Mouse (Mus musculus) inflammation-experienced regulatory T-cells, adult 6 months (primary cell): ENCODE data around the gene Rbms3. TPM values are rescaled to one million over a fixed set of nuclear protein-coding genes. Genes with fewer than 3 reads are reported as not detected.

ENCODE experiments used
- ATAC-seq: one replicate; pipeline ENCODE4 v1.8.0; 2017
- polyA plus RNA-seq, 3 experiments: library from polyadenylated mRNA; unstranded; fragments of 100-300 nt; shearing (Covaris generic); gene quantifications; one replicate each; pipeline ENCODE4 v1.2.1; 2017

Gene Rbms3
- polyA plus RNA-seq, 3 experiments from 2014 or later = not detected

- ATAC-seq = no peak
These were observed 153.0 kb downstream of the Rbms3 start for GRCm38 (mm10) chr9:117476753-117477152.

- ATAC-seq = no peak
These were observed 176.9 kb downstream of the Rbms3 start for GRCm38 (mm10) chr9:117452816-117453215.

- ATAC-seq = no peak
These were observed 187.1 kb downstream of the Rbms3 start for GRCm38 (mm10) chr9:117442611-117443010.

GRCm38 (mm10) chr9:117435856-117436255 lies 193.9 kb downstream of the Rbms3 start:
- no peak for ATAC-seq

GRCm38 (mm10) chr9:117430670-117431069 lies 199.0 kb downstream of the Rbms3 start:
- ATAC-seq = no peak

- no peak for ATAC-seq
These were observed 200.3 kb downstream of the Rbms3 start for GRCm38 (mm10) chr9:117429217-117430105.

GRCm38 (mm10) chr9:117423259-117423658 lies 206.5 kb downstream of the Rbms3 start:
- ATAC-seq = no peak

GRCm38 (mm10) chr9:117419874-117420485 lies 209.7 kb downstream of the Rbms3 start:
- ATAC-seq = no peak

GRCm38 (mm10) chr9:117413181-117413580 lies 216.5 kb downstream of the Rbms3 start:
- no peak for ATAC-seq

GRCm38 (mm10) chr9:117412584-117412983 lies 217.1 kb downstream of the Rbms3 start:
- no peak for ATAC-seq

GRCm38 (mm10) chr9:117404621-117405020 lies 225.1 kb downstream of the Rbms3 start:
- no peak for ATAC-seq

GRCm38 (mm10) chr9:117400262-117400671 lies 229.4 kb downstream of the Rbms3 start:
- peak; percentile 82 for ATAC-seq

GRCm38 (mm10) chr9:117397071-117397470 lies 232.6 kb downstream of the Rbms3 start:
- no peak for ATAC-seq

- no peak for ATAC-seq
These were observed 233.1 kb downstream of the Rbms3 start for GRCm38 (mm10) chr9:117396586-117396985.

- ATAC-seq = no peak
These were observed 235.8 kb downstream of the Rbms3 start for GRCm38 (mm10) chr9:117393626-117394525.

- no peak for ATAC-seq
These were observed 241.7 kb downstream of the Rbms3 start for GRCm38 (mm10) chr9:117388024-117388423.

- no peak for ATAC-seq
These were observed 248.8 kb downstream of the Rbms3 start for GRCm38 (mm10) chr9:117380876-117381275.

- no peak for ATAC-seq
These were observed 249.6 kb downstream of the Rbms3 start for GRCm38 (mm10) chr9:117380076-117380475.

- ATAC-seq = no peak
These were observed 250.2 kb downstream of the Rbms3 start for GRCm38 (mm10) chr9:117379448-117379983.

GRCm38 (mm10) chr9:117378131-117378890 lies 251.4 kb downstream of the Rbms3 start:
- no peak for ATAC-seq

GRCm38 (mm10) chr9:117375776-117376175 lies 253.9 kb downstream of the Rbms3 start:
- ATAC-seq = no peak
